Mouse (Mus musculus): ENCODE measurements around the gene Ehbp1l1. TPM values are rescaled to one million over a fixed set of nuclear protein-coding genes. Genes with fewer than 3 reads are reported as not detected.

Gene Ehbp1l1
- polyA plus RNA-seq, 1 experiment: 207 TPM

- H3K4me1 ChIP-seq: peaks cover 85% of the 10 kb centered on the region
- TF ChIP-seq FLI1 (IDR thresholded peaks at IDR 0.05; ENCODE audit: low read length): no peak
- no peak for TF ChIP-seq GATA1 (IDR thresholded peaks at IDR 0.05; ENCODE audit: borderline replicate concordance, low read length)
- no peaks in the 10 kb centered on the region for H3K9me3 ChIP-seq
- peaks cover 52% of the 10 kb centered on the region for H3K36me3 ChIP-seq (replicated peaks; ENCODE audit: low read length)
- H3K27me3 ChIP-seq (replicated peaks): no peaks in the 10 kb centered on the region
- H3K4me3 ChIP-seq (replicated peaks): peak overlapping the region; percentile 96
Observed at GRCm38 (mm10) chr19:5724549-5724941, 1.6 kb downstream of the Ehbp1l1 start.

- H3K4me3 ChIP-seq (replicated peaks): peak overlapping the region; percentile 96
- peaks cover 57% of the 10 kb centered on the region for H3K36me3 ChIP-seq (replicated peaks; ENCODE audit: low read length)
- H3K4me1 ChIP-seq: peaks cover 84% of the 10 kb centered on the region
- H3K27me3 ChIP-seq (replicated peaks): no peaks in the 10 kb centered on the region
- no peaks in the 10 kb centered on the region for H3K9me3 ChIP-seq
- TF ChIP-seq GATA1 (IDR thresholded peaks at IDR 0.05; ENCODE audit: borderline replicate concordance, low read length) (no peak; the same call in 2 of the 3 replicates), FLI1 (IDR thresholded peaks at IDR 0.05; ENCODE audit: low read length) (no peak)
Observed at GRCm38 (mm10) chr19:5723934-5724548, 2.1 kb downstream of the Ehbp1l1 start.

GRCm38 (mm10) chr19:5722848-5723425, 3.2 kb downstream of the Ehbp1l1 start:
- H3K4me1 ChIP-seq: peaks cover 73% of the 10 kb centered on the region
- peak overlapping the region; percentile 60 for H3K4me3 ChIP-seq (replicated peaks)
- H3K27me3 ChIP-seq (replicated peaks): no peaks in the 10 kb centered on the region
- H3K9me3 ChIP-seq: no peaks in the 10 kb centered on the region
- peaks cover 64% of the 10 kb centered on the region for H3K36me3 ChIP-seq (replicated peaks; ENCODE audit: low read length)
- TF ChIP-seq FLI1 (IDR thresholded peaks at IDR 0.05; ENCODE audit: low read length): no peak
- no peak for TF ChIP-seq GATA1 (IDR thresholded peaks at IDR 0.05; ENCODE audit: borderline replicate concordance, low read length)

- no peaks in the 10 kb centered on the region for H3K27me3 ChIP-seq (replicated peaks)
- H3K36me3 ChIP-seq (replicated peaks; ENCODE audit: low read length): peaks cover 81% of the 10 kb centered on the region
- peaks cover 70% of the 10 kb centered on the region for H3K4me1 ChIP-seq
- no peaks in the 10 kb centered on the region for H3K9me3 ChIP-seq
- H3K4me3 ChIP-seq (replicated peaks): no peak overlapping the region
- TF ChIP-seq FLI1 (IDR thresholded peaks at IDR 0.05; ENCODE audit: low read length) (no peak), GATA1 (IDR thresholded peaks at IDR 0.05; ENCODE audit: borderline replicate concordance, low read length) (no peak)
Observed at GRCm38 (mm10) chr19:5721233-5721632, 4.9 kb downstream of the Ehbp1l1 start.

- Histone ChIP-seq H3K36me3 (replicated peaks; ENCODE audit: low read length) (peaks cover 100% of the 10 kb centered on the region), H3K4me1 (peaks cover 83% of the 10 kb centered on the region), H3K4me3 (replicated peaks) (no peak overlapping the region), H3K9me3 (no peaks in the 10 kb centered on the region), H3K27me3 (replicated peaks) (no peaks in the 10 kb centered on the region)
- TF ChIP-seq GATA1 (IDR thresholded peaks at IDR 0.05; ENCODE audit: borderline replicate concordance, low read length): no peak
- TF ChIP-seq FLI1 (IDR thresholded peaks at IDR 0.05; ENCODE audit: low read length): no peak
Observed at GRCm38 (mm10) chr19:5716955-5717354, 9.2 kb downstream of the Ehbp1l1 start.

GRCm38 (mm10) chr19:5715793-5716688, 10.1 kb downstream of the Ehbp1l1 start:
- H3K36me3 ChIP-seq (replicated peaks; ENCODE audit: low read length): peaks cover 100% of the 10 kb centered on the region
- peaks cover 81% of the 10 kb centered on the region for H3K4me1 ChIP-seq
- no peaks in the 10 kb centered on the region for H3K9me3 ChIP-seq
- no peaks in the 10 kb centered on the region for H3K27me3 ChIP-seq (replicated peaks)
- H3K4me3 ChIP-seq (replicated peaks): peak overlapping the region; percentile 23
- TF ChIP-seq GATA1 (IDR thresholded peaks at IDR 0.05; ENCODE audit: borderline replicate concordance, low read length) (no peak), FLI1 (IDR thresholded peaks at IDR 0.05; ENCODE audit: low read length) (no peak)

GRCm38 (mm10) chr19:5713730-5714129, 12.4 kb downstream of the Ehbp1l1 start:
- Histone ChIP-seq H3K27me3 (replicated peaks) (no peaks in the 10 kb centered on the region), H3K9me3 (no peaks in the 10 kb centered on the region), H3K4me1 (peaks cover 74% of the 10 kb centered on the region), H3K4me3 (replicated peaks) (peak overlapping the region; percentile 26), H3K36me3 (replicated peaks; ENCODE audit: low read length) (peaks cover 98% of the 10 kb centered on the region)
- TF ChIP-seq GATA1 (IDR thresholded peaks at IDR 0.05; ENCODE audit: borderline replicate concordance, low read length): no peak
- TF ChIP-seq FLI1 (IDR thresholded peaks at IDR 0.05; ENCODE audit: low read length): no peak

- no peak for TF ChIP-seq GATA1 (IDR thresholded peaks at IDR 0.05; ENCODE audit: borderline replicate concordance, low read length)
- no peak for TF ChIP-seq FLI1 (IDR thresholded peaks at IDR 0.05; ENCODE audit: low read length)
- Histone ChIP-seq H3K36me3 (replicated peaks; ENCODE audit: low read length) (peaks cover 98% of the 10 kb centered on the region), H3K27me3 (replicated peaks) (no peaks in the 10 kb centered on the region), H3K9me3 (no peaks in the 10 kb centered on the region), H3K4me3 (replicated peaks) (peak overlapping the region; percentile 59), H3K4me1 (peaks cover 77% of the 10 kb centered on the region)
Observed at GRCm38 (mm10) chr19:5713255-5713654, 12.9 kb downstream of the Ehbp1l1 start.

- TF ChIP-seq FLI1 (IDR thresholded peaks at IDR 0.05; ENCODE audit: low read length) (no peak), GATA1 (IDR thresholded peaks at IDR 0.05; ENCODE audit: borderline replicate concordance, low read length) (no peak)
- Histone ChIP-seq H3K4me1 (peaks cover 78% of the 10 kb centered on the region), H3K27me3 (replicated peaks) (no peaks in the 10 kb centered on the region), H3K9me3 (no peaks in the 10 kb centered on the region), H3K4me3 (replicated peaks) (peak overlapping the region; percentile 35), H3K36me3 (replicated peaks; ENCODE audit: low read length) (peaks cover 98% of the 10 kb centered on the region)
Observed at GRCm38 (mm10) chr19:5711907-5712460, 14.1 kb downstream of the Ehbp1l1 start.
